Mouse (Mus musculus) ES-Bruce4 (cell line): Measurements from ENCODE around the gene Slc37a4.

ENCODE experiments used
- CTCF ChIP-seq: IDR thresholded peaks from one replicate; pipeline ENCODE4 v1.8.1; 2011; ENCODE audit warnings: low read depth, low read length
- EP300 ChIP-seq: IDR thresholded peaks from 2 replicates; pipeline ENCODE4 v1.6.1; 2011; ENCODE audit warnings: low read depth, low read length; ENCODE audit not compliant: insufficient read depth

GRCm38 (mm10) chr9:44398087-44398486, 1.4 kb downstream of the Slc37a4 start:
- TF ChIP-seq CTCF: no peak
- TF ChIP-seq EP300: no peak
